Mouse (Mus musculus) left cerebral cortex, postnatal 4 days (tissue): ENCODE results near the gene Gm14180. TPM values are rescaled to one million over a fixed set of nuclear protein-coding genes. Genes with fewer than 3 reads are reported as not detected.
"Not testable (repeated sequence)": the region's sequence is repeated elsewhere in the genome, so short reads cannot be mapped to it uniquely, and the experiment has no call there.

Source experiments
- DNase-seq: peaks from one replicate; pipeline ENCODE4 v3.0.0-alpha.2; 2022
- intact Hi-C: fragments of 180-260 bp; cut with DNase I; formaldehyde crosslinking; loops from one replicate; pipeline ENCODE4 v1.15.1; 2025
- total RNA-seq, 2 experiments: library from RNA; stranded (reverse); gene quantifications; 2 replicates each; pipeline ENCODE4 v1.2.3; 2021

Gm14180 gene
- total RNA-seq = not detected

- intact Hi-C loops = no loop called here
- no peak for DNase-seq
Measured at GRCm38 (mm10) chr11:99734190-99734589, at the start of gene Gm14180. Gm14180 (minus strand) TSS chr11:99734290.

GRCm38 (mm10) chr11:99780604-99781003 lies 46.5 kb upstream of the Gm14180 start, which contains the start of gene Krtap4-8:
Krtap4-8 (minus strand) TSS chr11:99780704.
- DNase-seq = no peak
- intact Hi-C loops = no loop called here

GRCm38 (mm10) chr11:99778401-99778800 lies 44.3 kb upstream of the Gm14180 start:
- intact Hi-C loops = no loop called here
- DNase-seq = no peak

- intact Hi-C loops = not testable (repeated sequence)
Measured at GRCm38 (mm10) chr11:99772813-99773212, 38.7 kb upstream of the Gm14180 start, which contains the start of gene Gm11595. Gm11595 (minus strand) TSS chr11:99772913.

GRCm38 (mm10) chr11:99768410-99768809 lies 34.3 kb upstream of the Gm14180 start:
- intact Hi-C loops = no loop called here
- DNase-seq = no peak

More at GRCm38 (mm10) chr11:99772813-99773212, 38.7 kb upstream of the Gm14180 start, which contains the start of gene Gm11595:
- not testable (repeated sequence) for DNase-seq

- no peak for DNase-seq
- intact Hi-C loops = no loop called here
Measured at GRCm38 (mm10) chr11:99758877-99759276, 24.8 kb upstream of the Gm14180 start.

GRCm38 (mm10) chr11:99743985-99744384 lies 9.9 kb upstream of the Gm14180 start:
- intact Hi-C loops = no loop called here
- DNase-seq = no peak

- peak; percentile 59 for DNase-seq
- intact Hi-C loops = loop anchor here (5.0 kb wide), 1 partner anchor 37 kb away; no protein-coding TSS in a partner anchor
Measured at GRCm38 (mm10) chr11:99724061-99724460, 10.0 kb downstream of the Gm14180 start.

GRCm38 (mm10) chr11:99718759-99719158 lies 15.3 kb downstream of the Gm14180 start:
- peak; percentile 30 for DNase-seq
- intact Hi-C loops = no loop called here

GRCm38 (mm10) chr11:99690463-99690862 lies 43.6 kb downstream of the Gm14180 start, which contains the start of gene Gm14190:
Gm14190 (minus strand) TSS chr11:99690740.
- DNase-seq = no peak
- intact Hi-C loops = no loop called here

GRCm38 (mm10) chr11:99685235-99685634 lies 48.9 kb downstream of the Gm14180 start:
- intact Hi-C loops = loop anchor here (5.0 kb wide), 1 partner anchor 37 kb away; no protein-coding TSS in a partner anchor

More at GRCm38 (mm10) chr11:99685235-99685634, 48.9 kb downstream of the Gm14180 start:
- DNase-seq = not testable (repeated sequence)

Other genes with a start within 250 kb of the Gm14180 start
- not detected for gene Krt23, start 241.2 kb downstream of the Gm14180 start, total RNA-seq
- gene Krt39, start 213.0 kb downstream of the Gm14180 start, total RNA-seq = not detected
- not detected for gene Krt40, start 191.1 kb downstream of the Gm14180 start, total RNA-seq
- not detected for gene Krtap3-3, start 183.4 kb downstream of the Gm14180 start, total RNA-seq
- not detected for gene Krtap3-2, start 177.4 kb downstream of the Gm14180 start, total RNA-seq
- gene Gm11939, start 174.8 kb downstream of the Gm14180 start, total RNA-seq = not detected
- gene Krtap3-1, start 167.7 kb downstream of the Gm14180 start, total RNA-seq = not detected
- not detected for gene Krtap1-5, start 153.3 kb downstream of the Gm14180 start, total RNA-seq
- not detected for gene Krtap1-4, start 150.6 kb downstream of the Gm14180 start, total RNA-seq
- gene Krtap1-3, start 143.0 kb downstream of the Gm14180 start, total RNA-seq = not detected
- gene Krtap9-3, start 136.2 kb downstream of the Gm14180 start, total RNA-seq = not detected
- gene Gm11938, start 131.0 kb downstream of the Gm14180 start, total RNA-seq = not detected
- gene Gm11937, start 124.1 kb downstream of the Gm14180 start, total RNA-seq = not detected
- gene Krtap2-4, start 119.4 kb downstream of the Gm14180 start, total RNA-seq = not detected
- not detected for gene Gm11562, start 113.9 kb downstream of the Gm14180 start, total RNA-seq
- gene Krtap4-1, start 106.1 kb downstream of the Gm14180 start, total RNA-seq = not detected
- gene Krtap4-2, start 99.2 kb downstream of the Gm14180 start, total RNA-seq = not detected
- not detected for gene Krtap4-7, start 90.2 kb downstream of the Gm14180 start, total RNA-seq
- gene Gm11555, start 84.1 kb downstream of the Gm14180 start, total RNA-seq = not detected
- not detected for gene Gm11563, start 75.3 kb downstream of the Gm14180 start, total RNA-seq
- not detected for gene Krtap4-6, start 68.3 kb downstream of the Gm14180 start, total RNA-seq
- gene Gm14190, start 43.5 kb downstream of the Gm14180 start, total RNA-seq = not detected
- not detected for gene Gm11595, start 38.6 kb upstream of the Gm14180 start, total RNA-seq
- gene Krtap4-8, start 46.4 kb upstream of the Gm14180 start, total RNA-seq = not detected
- not detected for gene Krtap4-9, start 50.9 kb upstream of the Gm14180 start, total RNA-seq
- gene Gm11596, start 59.2 kb upstream of the Gm14180 start, total RNA-seq = not detected
- not detected for gene Gm11569, start 64.6 kb upstream of the Gm14180 start, total RNA-seq
- gene Gm11554, start 70.2 kb upstream of the Gm14180 start, total RNA-seq = not detected
- not detected for gene Krtap4-13, start 75.6 kb upstream of the Gm14180 start, total RNA-seq
- not detected for gene Gm11564, start 81.4 kb upstream of the Gm14180 start, total RNA-seq
- not detected for gene 2300003K06Rik, start 103.8 kb upstream of the Gm14180 start, total RNA-seq
- not detected for gene Krtap4-16, start 117.3 kb upstream of the Gm14180 start, total RNA-seq
- not detected for gene Gm11568, start 123.6 kb upstream of the Gm14180 start, total RNA-seq
- gene Gm11559, start 130.2 kb upstream of the Gm14180 start, total RNA-seq = not detected
- gene Krtap9-1, start 139.1 kb upstream of the Gm14180 start, total RNA-seq = not detected
- gene Gm11567, start 144.9 kb upstream of the Gm14180 start, total RNA-seq = not detected
- not detected for gene Krtap31-1, start 173.6 kb upstream of the Gm14180 start, total RNA-seq
- not detected for gene Gm11565, start 180.5 kb upstream of the Gm14180 start, total RNA-seq
- gene Krtap31-2, start 202.0 kb upstream of the Gm14180 start, total RNA-seq = not detected
- not detected for gene Krtap9-5, start 214.2 kb upstream of the Gm14180 start, total RNA-seq
- gene Krtap29-1, start 244.8 kb upstream of the Gm14180 start, total RNA-seq = not detected